Mouse (Mus musculus) kidney, postnatal 0 days (tissue): ENCODE measurements at regions not wholly inside any gene's neighbourhood (a gene's known extent, or its start where the extent isn't known, plus 50 kb on each side); places are given as distances from the start of the nearest gene placed in this dataset.

Experiments
- ATAC-seq: fragments of 200-750 bp; cut with Nextera tagmentation; replicated peaks from 2 replicates; pipeline ENCODE4 v1.8.0; 2017; ENCODE audit warnings: low read depth, moderate number of reproducible peaks, moderate TSS enrichment, moderate library complexity; ENCODE audit not compliant: low FRiP score
- DNase-seq: peaks from one replicate; pipeline ENCODE4 v3.0.0-alpha.2; 2016; ENCODE audit warnings: low spot score
- H3K27ac ChIP-seq: fragments of 300-500 bp; sonication (generic); 2 replicates; pipeline ENCODE4 v1.5.1; 2014; ENCODE audit warnings: mild to moderate bottlenecking
- H3K27me3 ChIP-seq: fragments of 300-500 bp; sonication (generic); 2 replicates; pipeline ENCODE4 v1.6.1; 2014; ENCODE audit warnings: low read length, mixed read lengths; ENCODE audit not compliant: insufficient read depth
- H3K36me3 ChIP-seq: fragments of 300-500 bp; sonication (generic); 2 replicates; pipeline ENCODE4 v1.6.1; 2014; ENCODE audit warnings: low read length, mixed read lengths; ENCODE audit not compliant: insufficient read depth
- H3K4me1 ChIP-seq: fragments of 300-500 bp; sonication (generic); replicated peaks from 2 replicates; pipeline ENCODE4 v1.6.1; 2014; ENCODE audit warnings: antibody characterized with exemption, low read length, mixed read lengths; ENCODE audit not compliant: insufficient read depth
- H3K4me2 ChIP-seq: fragments of 300-500 bp; sonication (generic); 2 replicates; pipeline ENCODE4 v1.6.1; 2014; ENCODE audit warnings: mild to moderate bottlenecking, low read length, moderate library complexity, mixed read lengths
- H3K4me3 ChIP-seq: fragments of 300-500 bp; sonication (generic); replicated peaks from 2 replicates; pipeline ENCODE4 v1.5.1; 2014; ENCODE audit warnings: low read depth, low read length
- H3K9ac ChIP-seq: fragments of 300-500 bp; sonication (generic); 2 replicates; pipeline ENCODE4 v1.6.1; 2014; ENCODE audit warnings: low read depth, low read length
- H3K9me3 ChIP-seq: fragments of 300-500 bp; sonication (generic); replicated peaks from 2 replicates; pipeline ENCODE4 v1.6.1; 2016; ENCODE audit warnings: low read length, inconsistent platforms, mixed read lengths
- CTCF ChIP-seq: IDR thresholded peaks from 2 replicates; pipeline ENCODE4 v1.5.1; 2016; ENCODE audit warnings: antibody characterized with exemption, low read depth, mild to moderate bottlenecking, moderate library complexity
- WGBS: fragments of 180-500 bp; shearing (Covaris S2); extraction: QIAGEN DNeasy Blood & Tissue Kit; methylation state at CpG from one replicate; pipeline ENCODE4 v1.1.7; 2014; 5-methylcytosine and 5-hydroxymethylcytosine counted together

DNA sequence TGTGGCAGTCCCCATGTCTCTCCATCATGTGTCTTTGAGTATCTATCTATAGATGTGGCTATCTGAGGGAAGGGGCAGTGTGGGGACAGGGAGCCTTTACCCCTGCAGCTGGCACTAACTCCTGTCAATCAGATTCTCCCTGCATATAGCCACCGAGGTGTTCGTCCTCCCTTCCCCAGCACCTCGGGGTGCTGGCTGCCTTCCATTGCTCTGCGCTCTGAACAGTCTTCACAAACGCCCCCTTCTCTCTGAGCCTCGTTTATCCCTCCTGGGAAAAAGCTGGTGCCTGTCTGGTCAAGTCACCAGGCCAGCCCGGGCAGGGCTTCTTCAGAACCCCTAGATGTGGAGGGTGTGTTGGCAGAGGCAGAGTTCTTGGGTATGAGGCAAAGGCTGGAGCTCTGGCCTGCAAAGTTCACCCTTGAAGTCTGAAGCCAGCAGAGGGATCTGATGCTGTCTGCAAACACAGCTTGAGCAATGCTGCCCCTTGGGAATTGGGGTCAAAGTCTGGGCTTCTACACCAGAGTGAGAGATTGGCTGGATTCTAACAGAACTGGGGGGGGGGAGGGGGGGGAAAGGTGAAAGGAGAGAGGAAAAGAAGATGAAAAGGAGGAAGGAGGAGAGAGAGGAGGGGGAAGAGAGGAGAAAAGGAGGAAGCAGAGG is 175.5 kb upstream of the Igsf21 start:
- H3K9ac ChIP-seq, result no peak overlapping the region
- H3K27ac ChIP-seq, result no peak overlapping the region
- no peaks in the 10 kb centered on the region for H3K9me3 ChIP-seq
- H3K36me3 ChIP-seq, result no peaks in the 10 kb centered on the region
- no peak for TF ChIP-seq CTCF
- H3K4me2 ChIP-seq, result no peak overlapping the region
- no peaks in the 10 kb centered on the region for H3K4me1 ChIP-seq
- H3K27me3 ChIP-seq, result no peaks in the 10 kb centered on the region
- WGBS, result 66% methylated on average over 7 of the region's 7 CpGs
- no peak for ATAC-seq
- no peak overlapping the region for H3K4me3 ChIP-seq
- peak; percentile 11 for DNase-seq

DNA sequence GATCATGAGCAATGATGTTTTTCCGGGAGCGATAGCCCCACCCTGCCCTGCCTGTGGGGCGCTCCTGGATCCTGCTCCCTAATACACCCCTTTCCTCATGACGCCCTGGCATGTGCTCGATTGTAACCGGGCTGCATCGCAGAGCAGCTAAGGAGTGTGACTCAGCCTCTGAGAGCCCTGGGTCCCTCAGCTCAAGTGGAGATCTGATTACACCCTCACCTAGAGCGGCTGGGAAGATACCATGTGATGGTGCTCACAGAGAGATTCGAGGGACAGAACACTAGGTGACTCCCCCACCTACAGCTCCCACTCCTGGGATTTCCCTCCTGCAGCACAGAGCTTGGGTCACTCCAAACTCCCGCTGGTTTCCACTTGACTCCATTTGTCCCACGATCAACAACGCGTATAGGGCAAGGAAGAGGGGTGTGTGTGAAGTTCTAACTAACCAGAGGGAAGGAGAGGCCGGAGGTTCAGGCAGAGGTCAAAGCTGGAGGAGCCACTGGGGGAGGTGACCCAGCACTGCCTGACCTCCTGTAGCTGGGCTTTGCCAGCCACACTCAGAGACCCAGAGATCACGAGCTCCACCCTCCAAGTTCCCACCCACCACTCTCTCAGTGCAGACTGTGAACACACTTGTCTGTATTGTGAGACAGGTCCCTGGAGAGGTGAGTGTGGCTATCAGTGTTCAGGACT is 173.3 kb upstream of the Igsf21 start:
- WGBS, result 21% methylated on average over 15 of the region's 15 CpGs
- Histone ChIP-seq H3K4me3 (no peak overlapping the region), H3K4me2 (no peak overlapping the region), H3K36me3 (no peaks in the 10 kb centered on the region), H3K27me3 (no peaks in the 10 kb centered on the region), H3K27ac (no peak overlapping the region), H3K4me1 (no peaks in the 10 kb centered on the region), H3K9ac (no peak overlapping the region), H3K9me3 (no peaks in the 10 kb centered on the region)
- ATAC-seq (peak; percentile 72), DNase-seq (peak; percentile 66)
- no peak for TF ChIP-seq CTCF

DNA sequence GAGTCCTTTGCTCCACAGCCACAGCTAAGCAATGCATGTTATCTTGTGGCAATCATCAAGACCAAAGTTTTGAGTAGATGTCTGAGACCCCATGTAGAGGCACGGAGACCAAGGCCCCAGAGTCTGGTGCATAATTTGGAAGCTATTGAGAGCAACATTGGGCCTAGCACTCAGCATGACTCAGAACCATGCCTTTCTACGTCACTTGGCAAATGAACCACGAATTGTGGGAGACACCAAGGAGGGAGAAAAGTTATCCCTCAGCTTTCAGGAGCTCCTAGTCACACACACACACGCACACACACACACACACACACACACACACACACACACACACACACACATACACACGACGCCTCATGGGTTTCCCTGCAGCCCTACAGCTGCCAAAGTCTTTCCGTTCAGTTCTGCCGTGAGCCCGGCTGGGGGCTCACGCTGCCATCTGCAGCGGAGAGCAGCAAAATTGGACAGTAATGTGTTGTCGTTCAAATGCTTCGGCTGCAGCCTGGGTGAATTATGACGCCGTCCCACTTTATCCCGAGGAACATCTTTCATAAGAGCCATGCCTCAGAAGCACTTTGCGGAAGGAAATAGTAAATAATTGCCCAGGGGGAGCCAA is 165.8 kb upstream of the Igsf21 start:
- no peak for ATAC-seq
- no peak for TF ChIP-seq CTCF
- Histone ChIP-seq H3K4me1 (no peaks in the 10 kb centered on the region), H3K36me3 (no peaks in the 10 kb centered on the region), H3K27ac (no peak overlapping the region), H3K4me3 (no peak overlapping the region), H3K9me3 (no peaks in the 10 kb centered on the region), H3K27me3 (no peaks in the 10 kb centered on the region), H3K4me2 (no peak overlapping the region), H3K9ac (no peak overlapping the region)
- DNase-seq, result no peak
- WGBS, result 56% methylated on average over 17 of the region's 17 CpGs

DNA sequence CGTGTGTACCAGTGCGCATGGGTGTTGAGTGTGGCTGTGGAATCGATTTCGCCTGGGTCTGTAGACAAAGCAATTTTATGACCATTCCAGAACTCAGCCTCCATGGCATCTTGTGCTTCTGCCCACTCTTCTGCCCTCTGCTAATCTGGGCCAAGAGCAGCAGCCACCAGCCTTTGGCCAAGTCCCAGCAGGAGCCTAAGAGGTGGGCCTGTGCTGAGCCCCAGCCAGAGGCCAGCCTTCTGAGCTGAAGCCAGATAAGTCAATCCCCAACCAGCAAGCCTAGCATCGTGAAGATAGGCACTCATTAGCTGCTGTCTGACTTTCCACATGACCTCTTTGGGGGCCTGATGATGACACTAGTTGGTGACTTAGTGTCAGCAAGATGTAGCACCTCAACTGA is 161.9 kb upstream of the Igsf21 start:
- Histone ChIP-seq H3K36me3 (no peaks in the 10 kb centered on the region), H3K4me3 (no peak overlapping the region), H3K27me3 (no peaks in the 10 kb centered on the region), H3K4me1 (no peaks in the 10 kb centered on the region), H3K9me3 (no peaks in the 10 kb centered on the region), H3K4me2 (no peak overlapping the region), H3K27ac (no peak overlapping the region), H3K9ac (no peak overlapping the region)
- WGBS, result 90% methylated on average over 5 of the region's 5 CpGs
- ATAC-seq, result no peak
- DNase-seq, result no peak
- no peak for TF ChIP-seq CTCF

DNA sequence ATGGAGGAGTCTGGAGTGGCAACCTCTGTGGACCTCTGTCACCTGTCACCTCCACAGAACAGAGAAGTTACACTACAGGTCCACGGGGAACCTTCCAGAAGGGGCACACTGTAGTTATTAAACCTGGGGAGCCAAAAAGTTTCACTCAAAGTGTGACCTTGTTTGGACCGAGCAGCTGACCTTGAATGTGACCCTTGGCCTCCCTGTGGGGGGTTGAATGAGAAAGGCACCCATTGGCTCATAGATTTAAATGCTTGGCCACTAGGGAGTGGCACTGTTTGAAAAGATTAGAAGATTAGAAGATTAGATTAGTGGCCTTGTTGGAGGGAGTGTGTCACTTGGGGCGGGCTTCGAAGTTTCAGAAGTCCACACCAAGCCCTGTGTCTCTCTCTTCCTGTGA is 160.3 kb upstream of the Igsf21 start:
- no peak overlapping the region for H3K9ac ChIP-seq
- ATAC-seq (no peak), DNase-seq (no peak)
- WGBS, result 88% methylated on average over 4 of the region's 4 CpGs
- H3K4me2 ChIP-seq, result no peak overlapping the region
- H3K36me3 ChIP-seq, result no peaks in the 10 kb centered on the region
- TF ChIP-seq CTCF, result no peak
- H3K4me3 ChIP-seq, result no peak overlapping the region
- H3K4me1 ChIP-seq, result no peaks in the 10 kb centered on the region
- H3K27me3 ChIP-seq, result no peaks in the 10 kb centered on the region
- no peak overlapping the region for H3K27ac ChIP-seq
- H3K9me3 ChIP-seq, result no peaks in the 10 kb centered on the region

DNA sequence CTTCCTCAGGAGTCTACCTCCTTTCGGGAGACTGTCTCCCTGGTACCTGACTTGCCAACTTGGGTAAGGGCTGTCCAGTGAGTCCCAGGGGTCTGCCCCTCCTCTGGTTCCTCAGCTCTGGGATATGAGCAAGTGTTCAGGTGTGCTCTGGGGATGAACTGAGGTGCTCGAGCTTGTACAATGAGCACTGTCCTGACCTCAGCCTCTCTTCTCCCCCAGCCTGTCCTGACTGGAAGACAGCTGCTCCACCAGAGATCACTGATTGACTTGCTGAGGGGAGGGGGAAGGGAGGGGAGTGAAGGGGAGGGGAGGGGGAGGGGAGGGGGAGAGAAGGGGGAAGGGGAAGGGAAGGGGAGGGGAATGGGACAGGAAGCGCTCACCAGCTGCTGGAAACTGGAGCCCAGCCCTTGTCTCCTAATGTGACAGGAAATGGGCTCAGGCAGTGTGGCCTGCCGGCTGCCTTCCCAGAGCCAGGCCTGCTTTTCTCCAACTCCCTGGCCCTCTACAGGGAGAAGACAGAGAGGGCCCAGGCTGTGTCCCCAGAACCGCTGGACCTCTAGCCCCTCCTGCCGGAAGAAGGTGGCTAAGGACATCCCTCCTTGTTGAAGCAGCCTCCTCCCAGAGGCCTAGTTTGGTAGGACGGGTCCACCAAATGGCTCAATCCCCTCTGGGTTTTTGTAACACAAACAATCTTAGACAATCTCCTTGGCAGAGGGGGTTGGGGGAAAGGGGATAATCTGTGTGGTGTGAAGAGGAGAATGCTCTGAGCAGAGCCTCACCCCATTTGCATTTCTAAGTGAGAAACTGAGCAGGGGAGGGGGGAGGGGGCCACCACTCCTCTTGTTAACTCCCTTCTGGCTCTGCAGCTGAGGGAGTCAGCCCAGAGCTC is 159.7 kb upstream of the Igsf21 start:
- no peaks in the 10 kb centered on the region for H3K27me3 ChIP-seq
- WGBS, result 28% methylated on average over 7 of the region's 7 CpGs
- no peak overlapping the region for H3K9ac ChIP-seq
- DNase-seq, result peak; percentile 58
- no peak overlapping the region for H3K4me2 ChIP-seq
- H3K27ac ChIP-seq, result no peak overlapping the region
- ATAC-seq, result peak; percentile 25; the same call in 1 of the 2 replicates
- peak; percentile 63 for TF ChIP-seq CTCF
- no peaks in the 10 kb centered on the region for H3K9me3 ChIP-seq
- no peak overlapping the region for H3K4me3 ChIP-seq
- no peaks in the 10 kb centered on the region for H3K4me1 ChIP-seq
- H3K36me3 ChIP-seq, result no peaks in the 10 kb centered on the region
